Mouse (Mus musculus) testis, adult 10 weeks (tissue): ENCODE results near the gene Kpna7. TPM values are rescaled to one million over a fixed set of nuclear protein-coding genes. Genes with fewer than 3 reads are reported as not detected.

Experiments used
- polyA plus RNA-seq: library from polyadenylated mRNA; stranded (reverse); fragments of 350-450 nt; fragmentation: Illumina TruSeq; extraction: RNeasy Lipid Tissue Mini Kit (QIAGEN cat#74804); gene quantifications from one replicate; pipeline ENCODE4 v1.2.3, GENCODE M21; 2014; ENCODE audit warnings: low read depth, low replicate concordance

Gene Kpna7
- 0.15 TPM for polyA plus RNA-seq

DNA sequence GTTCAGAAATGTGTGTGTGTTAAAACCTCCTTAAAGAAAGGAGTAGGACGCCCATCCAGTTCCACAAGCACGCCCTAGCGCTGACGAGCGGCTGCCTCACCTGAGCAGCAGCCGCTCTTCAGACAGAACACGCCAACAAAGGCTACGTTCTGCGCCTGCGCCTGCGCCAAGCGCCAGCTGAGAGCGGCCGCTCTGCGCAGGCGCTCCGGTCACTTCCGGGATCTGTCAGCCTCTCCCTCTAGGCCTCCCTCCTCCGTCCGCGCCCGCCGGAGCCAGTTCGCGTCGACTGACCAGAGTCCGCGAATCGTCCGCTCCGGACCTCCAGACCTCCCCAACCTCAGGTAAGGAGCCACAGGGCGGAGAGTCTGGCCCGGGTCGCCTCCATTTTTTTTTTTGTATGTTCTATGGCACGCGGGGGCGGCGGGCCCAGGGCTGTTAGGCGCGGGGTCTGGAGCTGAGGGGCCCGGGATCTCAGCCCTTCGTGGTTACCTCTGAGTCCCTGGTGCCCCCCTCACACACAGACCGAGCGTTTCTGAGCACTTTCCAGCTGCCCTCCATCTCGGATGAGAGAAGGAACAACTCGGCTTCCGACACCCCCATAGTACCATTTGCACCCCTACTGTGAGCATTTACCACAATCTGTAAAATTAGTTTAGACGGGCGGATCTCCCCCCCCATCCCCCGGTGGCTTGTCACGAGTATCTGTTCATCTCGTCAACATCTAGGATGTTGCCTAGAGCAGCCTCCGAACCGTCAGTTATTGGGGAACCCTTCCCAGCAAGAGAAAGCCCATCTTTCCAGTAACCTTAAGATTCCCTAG is at the start of gene Kpna7, which contains the start of gene Arpc1a:
Gene Kpna7, minus strand, starts transcription at position 399 of the 820 bp plus-strand sequence.
Gene Arpc1a, plus strand, starts transcription at position 199 of the 820 bp plus-strand sequence.

DNA sequence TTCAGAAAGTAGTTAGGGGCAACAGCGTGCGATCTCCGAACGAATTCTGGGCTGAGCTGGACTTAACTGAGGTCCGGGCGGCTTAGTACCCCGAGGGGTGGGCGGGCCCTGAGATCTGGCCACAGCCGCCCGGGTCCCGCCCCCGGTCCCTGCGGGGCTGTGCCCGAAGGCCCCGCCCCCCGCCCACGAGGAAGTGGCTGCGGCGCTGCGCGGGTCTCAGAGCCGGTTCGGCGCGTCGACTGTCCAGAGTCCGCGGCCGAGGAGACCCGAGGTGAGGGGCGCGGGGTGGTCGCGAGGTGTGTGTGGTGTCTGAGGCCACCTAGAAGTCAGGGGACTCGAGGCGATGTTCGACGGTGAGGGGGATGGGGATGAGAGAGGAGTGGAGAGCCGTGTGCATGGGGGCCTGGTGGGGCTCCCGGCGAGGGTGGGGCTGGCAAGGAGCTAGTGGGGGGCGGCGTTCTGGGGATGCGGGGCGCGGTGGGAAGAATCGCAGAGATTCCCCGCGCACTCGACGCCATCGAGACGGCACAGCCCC is 30.3 kb upstream of the Kpna7 start, which contains the start of gene Arpc1b:
Gene Arpc1b, plus strand, starts transcription at position 145 of the 535 bp plus-strand sequence.

DNA sequence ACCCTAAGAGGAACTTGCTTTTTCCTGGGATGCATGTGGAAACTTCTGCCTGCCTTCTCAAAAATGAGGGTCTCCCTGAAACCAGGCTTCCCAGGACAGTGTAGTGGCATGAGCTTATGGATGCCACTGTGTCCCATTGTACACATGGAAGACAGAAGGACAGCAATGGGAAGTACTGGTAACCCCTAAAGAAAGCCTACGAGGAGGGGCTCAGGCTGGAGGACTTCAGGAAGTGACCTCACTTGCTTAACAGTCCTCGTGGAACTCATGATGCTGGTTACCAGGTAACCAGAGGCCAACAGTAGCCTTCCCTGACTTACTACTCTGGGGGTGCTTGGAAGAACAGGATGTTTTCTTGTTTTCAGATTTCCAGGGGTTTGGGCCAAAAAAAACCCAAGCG is 41.1 kb downstream of the Kpna7 start, which contains the start of gene 1700018F24Rik:
Gene 1700018F24Rik, plus strand, starts transcription at position 301 of the 400 bp plus-strand sequence.

GRCm38 (mm10) chr5:145032391-145032790 is 51.4 kb downstream of the Kpna7 start, which contains the start of gene Gm4871:
TSS of gene Gm4871 (minus strand) at chr5:145032754.

GRCm38 (mm10) chr5:144965639-144966351 is 118.0 kb downstream of the Kpna7 start, which contains the start of gene Smurf1:
TSS of gene Smurf1 (minus strand) at chr5:144965847.

Other genes with a start within 250 kb of the Kpna7 start
- 26.5 TPM for gene Smurf1, start 118.2 kb downstream of the Kpna7 start, polyA plus RNA-seq
- 52.5 TPM for gene Gm4871, start 51.3 kb downstream of the Kpna7 start, polyA plus RNA-seq
- 98.7 TPM for gene 1700018F24Rik, start 41.0 kb downstream of the Kpna7 start, polyA plus RNA-seq
- gene Arpc1a, start 200 bp downstream of the Kpna7 start, polyA plus RNA-seq: 33.9 TPM
- gene Arpc1b, start 30.2 kb upstream of the Kpna7 start, polyA plus RNA-seq: 6.2 TPM
- gene Pdap1, start 56.2 kb upstream of the Kpna7 start, polyA plus RNA-seq: 46.0 TPM
- 259 TPM for gene Bud31, start 56.3 kb upstream of the Kpna7 start, polyA plus RNA-seq
- 1.6 TPM for gene Ptcd1, start 83.1 kb upstream of the Kpna7 start, polyA plus RNA-seq
- 3.9 TPM for gene Cpsf4, start 83.2 kb upstream of the Kpna7 start, polyA plus RNA-seq
- gene Atp5j2, start 108.0 kb upstream of the Kpna7 start, polyA plus RNA-seq: 12.5 TPM
- 2.4 TPM for gene Zkscan14, start 117.8 kb upstream of the Kpna7 start, polyA plus RNA-seq
- gene Zkscan5, start 120.5 kb upstream of the Kpna7 start, polyA plus RNA-seq: 11.5 TPM
- gene Zfp655, start 147.7 kb upstream of the Kpna7 start, polyA plus RNA-seq: 31.9 TPM
- gene Zscan25, start 196.5 kb upstream of the Kpna7 start, polyA plus RNA-seq: 0.11 TPM